Mouse (Mus musculus): Measurements from ENCODE around the gene Aadat.

DNA sequence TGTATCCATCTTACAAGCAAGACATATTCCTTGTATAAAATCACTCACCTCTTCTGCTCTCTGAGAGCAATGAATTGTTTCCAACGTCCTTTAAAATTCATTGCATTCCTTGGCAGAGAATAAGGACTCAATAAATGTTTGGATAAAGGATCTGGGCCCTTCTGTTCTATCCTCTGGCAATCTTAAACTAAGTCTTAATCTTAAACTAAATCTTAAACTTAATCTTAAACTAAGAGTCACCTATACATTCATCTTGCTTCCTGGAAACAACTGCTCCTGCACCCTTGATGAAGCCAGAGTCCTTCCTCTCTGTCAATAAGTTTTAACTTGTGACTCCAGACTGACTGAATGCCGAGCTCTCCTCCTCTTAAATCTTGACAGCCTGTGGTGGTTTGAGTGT, 2.6 kb upstream of the Aadat start, which contains the start of gene Gm10283:
- TF ChIP-seq CTCF (IDR thresholded peaks at IDR 0.05) (no peak), EP300 (IDR thresholded peaks at IDR 0.05; ENCODE audit: insufficient read depth, low read depth, low read length) (no peak), POLR2A (IDR thresholded peaks at IDR 0.05; ENCODE audit: insufficient read depth, low read depth, low read length) (no peak)
